Mouse (Mus musculus) small intestine, adult 2 months (tissue): Measurements from ENCODE around the gene Pde4d.

Experiments
- CTCF ChIP-seq: fragments of 200-500 bp; IDR thresholded peaks from 2 replicates; pipeline ENCODE4 v1.5.1; 2012; ENCODE audit warnings: low read depth, mild to moderate bottlenecking, control low read depth, inconsistent platforms, low read length, moderate library complexity, mixed read lengths; ENCODE audit not compliant: insufficient replicate concordance, insufficient read length; ENCODE audit errors: extremely low read depth
- POLR2A ChIP-seq: fragments of 200-500 bp; IDR thresholded peaks from 2 replicates; pipeline ENCODE4 v1.6.1; 2012; ENCODE audit warnings: low read depth, mild to moderate bottlenecking, control low read depth, inconsistent platforms, low read length, moderate library complexity

GRCm38 (mm10) chr13:109694293-109694692 lies 1244.5 kb downstream of the Pde4d start:
- TF ChIP-seq CTCF (no peak), POLR2A (no peak)
